16 mouse cellular contexts compared by ENCODE assay signal in the genomic region with DNA sequence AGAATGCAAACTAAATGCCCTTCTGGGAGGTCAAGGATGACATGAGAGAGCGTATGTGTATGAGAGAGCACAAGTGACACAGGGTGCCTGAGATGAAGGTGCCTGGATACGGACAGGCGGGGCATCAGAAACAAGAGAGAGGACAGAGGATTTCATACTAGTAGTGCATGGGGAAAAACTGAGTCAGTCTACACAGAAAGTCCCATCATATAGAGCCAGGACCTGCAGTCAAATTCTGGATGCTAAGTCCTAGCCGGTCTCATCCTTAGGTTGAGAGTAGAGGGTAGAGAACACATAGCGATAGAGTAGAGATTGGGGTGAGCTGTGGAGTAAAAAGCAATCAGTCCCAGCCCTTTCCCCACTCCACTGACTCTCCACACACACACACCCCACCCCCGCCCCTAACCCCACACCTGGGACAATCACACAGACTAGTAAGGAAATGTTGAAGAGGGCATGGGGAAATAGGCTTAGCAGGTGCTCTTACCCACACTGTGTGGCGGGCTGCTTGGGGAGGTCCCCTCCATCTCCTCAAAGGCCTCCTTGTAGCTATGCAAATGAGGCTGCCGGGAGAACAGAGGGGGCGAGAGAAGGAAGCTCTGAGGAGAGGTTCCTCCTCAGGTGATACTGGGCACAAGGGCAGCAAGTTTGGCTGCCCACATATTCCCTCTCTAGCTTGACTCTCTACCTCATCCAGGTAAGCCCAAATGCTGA.
A peak's percentile ranks its signal among the peaks of the same experiment; 100 is the strongest.
DNase-seq lines count a peak whose midpoint lies in the region; ATAC-seq and TF ChIP-seq lines count a peak whose summit lies in the region.
"Had no signal": no experiment of that assay in that cellular context is flagged by ENCODE, and none has a peak within 500 bp of the region (broad histone marks: within the 10 kb centered on the region; RNA-seq: fewer than 3 reads in every experiment).

No protein-coding gene starts in this region.

- peaks cover 4% of the 10 kb centered on the region for H3K4me1 ChIP-seq in lung, postnatal 0 days (ENCODE audit: insufficient read depth, low read depth, low read length)
- peaks cover 34 to 70% of the 10 kb centered on the region in 2 experiments for H3K4me1 ChIP-seq in CH12.LX (ENCODE audit: control insufficient read depth in 1 of 2, insufficient read depth in 2 of 2)
- H3K4me1 ChIP-seq in forebrain, embryonic 15.5 days: no peaks in the 10 kb centered on the region

- no peak for TF ChIP-seq EP300 in lung, postnatal 0 days (IDR thresholded peaks at IDR 0.05)
- TF ChIP-seq EP300 in CH12.LX (IDR thresholded peaks at IDR 0.05; ENCODE audit: low read length): peak; percentile 59

- H3K27ac ChIP-seq in lung, postnatal 0 days (ENCODE audit: low read length): no peak overlapping the region
- H3K27ac ChIP-seq in CH12.LX (ENCODE audit: insufficient read depth, low read depth): 0 out of 2 replicates have a peak overlapping the region, but pooled peaks have one; percentile 6
- H3K27ac ChIP-seq in forebrain, embryonic 15.5 days (replicated peaks): no peak overlapping the region
- H3K27ac ChIP-seq: forebrain, embryonic 12.5 days; hindbrain, embryonic 15.5 days; limb, embryonic 13.5 days; liver, embryonic 15.5 days had no signal

- H3K4me3 ChIP-seq in lung, postnatal 0 days (ENCODE audit: low read depth, low read length): no peak overlapping the region
- no peak overlapping the region for H3K4me3 ChIP-seq in CH12.LX (replicated peaks in 1 of 3; ENCODE audit: low read depth in 2 of 3, low read length in 2 of 3, poor library complexity in 1 of 3)
- H3K4me3 ChIP-seq in forebrain, embryonic 15.5 days: no peak overlapping the region
- H3K4me3 ChIP-seq: forebrain, embryonic 12.5 days; hindbrain, embryonic 15.5 days; limb, embryonic 13.5 days; liver, embryonic 15.5 days; megakaryocyte, embryonic 14.5 days had no signal

- H3K27me3 ChIP-seq in lung, postnatal 0 days (replicated peaks; ENCODE audit: insufficient read depth, low read length): no peaks in the 10 kb centered on the region
- no peaks in the 10 kb centered on the region for H3K27me3 ChIP-seq in CH12.LX (replicated peaks)
- no peaks in the 10 kb centered on the region for H3K27me3 ChIP-seq in splenic B cell, adult 2 months (ENCODE audit: control insufficient read depth, insufficient read depth, low read length, poor library complexity, severe bottlenecking)
- H3K27me3 ChIP-seq in forebrain, embryonic 15.5 days: no peaks in the 10 kb centered on the region
- H3K27me3 ChIP-seq: forebrain, embryonic 12.5 days; hindbrain, embryonic 15.5 days; limb, embryonic 13.5 days; liver, embryonic 15.5 days had no signal

- peaks cover 24% of the 10 kb centered on the region for H3K36me3 ChIP-seq in lung, postnatal 0 days (ENCODE audit: insufficient read depth, low read length)
- H3K36me3 ChIP-seq in CH12.LX (replicated peaks in 1 of 2; ENCODE audit: control insufficient read depth in 1 of 2, insufficient read depth in 1 of 2, low read length in 1 of 2): no peaks in the 10 kb centered on the region
- H3K36me3 ChIP-seq in splenic B cell, adult 2 months (ENCODE audit: control insufficient read depth, insufficient read depth, low read length, poor library complexity, severe bottlenecking): no peaks in the 10 kb centered on the region
- no peaks in the 10 kb centered on the region for H3K36me3 ChIP-seq in forebrain, embryonic 15.5 days
- H3K36me3 ChIP-seq: forebrain, embryonic 12.5 days; hindbrain, embryonic 15.5 days had no signal

- no peak for TF ChIP-seq RAD21 in CH12.LX (IDR thresholded peaks at IDR 0.05; ENCODE audit: low read depth, low read length)

- ATAC-seq in lung, postnatal 0 days: peak; percentile 34
- no peak for ATAC-seq in forebrain, embryonic 15.5 days (replicated peaks)

- 75% methylated on average over 9 of the region's 9 CpGs for WGBS in lung, postnatal 0 days
- 70% methylated on average over 9 of the region's 9 CpGs for WGBS in forebrain, embryonic 15.5 days

- TF ChIP-seq POLR2A in CH12.LX (IDR thresholded peaks at IDR 0.05; ENCODE audit: low read depth, low read length): no peak; the same call in 1 of the 2 replicates

- TF ChIP-seq CTCF in lung, postnatal 0 days (IDR thresholded peaks at IDR 0.05): no peak
- TF ChIP-seq CTCF in CH12.LX (conservative IDR thresholded peaks at IDR 0.05 in 1 of 2, IDR thresholded peaks at IDR 0.05 in 1 of 2; ENCODE audit: low read depth in 2 of 2, low read length in 2 of 2): no peak

- in situ Hi-C loops in CH12.LX (cut with MboI; ENCODE audit: low pct_ligation_motif_present, low pct_unique_long_range_greater_than_20kb, low sequenced_read_pairs): no loop called here

- no peak overlapping the region for H3K9ac ChIP-seq in lung, postnatal 0 days (replicated peaks; ENCODE audit: low read depth)
- no peak overlapping the region for H3K9ac ChIP-seq in CH12.LX (ENCODE audit: insufficient read depth, low read depth)
- H3K9ac ChIP-seq in forebrain, embryonic 15.5 days (replicated peaks): no peak overlapping the region
- H3K9ac ChIP-seq: forebrain, embryonic 12.5 days; hindbrain, embryonic 15.5 days; limb, embryonic 13.5 days; liver, embryonic 15.5 days had no signal

- dilution Hi-C loops in CH12.LX (cut with MboI; ENCODE audit: extremely low pct_ligation_motif_present, extremely low pct_unique_long_range_greater_than_20kb, low sequenced_read_pairs): no loop called here

- no peak overlapping the region for H3K4me2 ChIP-seq in lung, postnatal 0 days (replicated peaks; ENCODE audit: low read depth, low read length)
- peak overlapping the region; percentile 34 for H3K4me2 ChIP-seq in CH12.LX (ENCODE audit: insufficient read depth, low read depth, poor library complexity, severe bottlenecking)
- H3K4me2 ChIP-seq in forebrain, embryonic 15.5 days (replicated peaks): no peak overlapping the region
- H3K4me2 ChIP-seq: forebrain, embryonic 12.5 days; hindbrain, embryonic 15.5 days; limb, embryonic 13.5 days; liver, embryonic 15.5 days had no signal

- peak; percentile 62 for DNase-seq in lung, postnatal 0 days (ENCODE audit: low spot score)
- DNase-seq in lung, postnatal 14 days: no peak
- DNase-seq in CH12.LX (ENCODE audit: extremely low read depth): peak; percentile 90
- DNase-seq in splenic B cell, adult 2 months (ENCODE audit: low read depth, low spot score): peak; percentile 55
- DNase-seq in thymus, postnatal 4 days: peak; percentile 70
- DNase-seq in liver: no peak
- DNase-seq: cerebellum, postnatal 10 days; kidney, adult 18-20 months; kidney, postnatal 36 days; lung, postnatal 10 days had no signal

- H3K9me3 ChIP-seq in lung, postnatal 0 days (ENCODE audit: low read length): no peaks in the 10 kb centered on the region
- H3K9me3 ChIP-seq in CH12.LX (replicated peaks; ENCODE audit: low read length): no peaks in the 10 kb centered on the region
- no peaks in the 10 kb centered on the region for H3K9me3 ChIP-seq in forebrain, embryonic 15.5 days
- H3K9me3 ChIP-seq: forebrain, embryonic 12.5 days; hindbrain, embryonic 15.5 days; limb, embryonic 13.5 days; liver, embryonic 15.5 days; megakaryocyte, embryonic 14.5 days had no signal

- H3K79me2 ChIP-seq in CH12.LX (replicated peaks; ENCODE audit: control insufficient read depth, extremely low read depth, insufficient read depth, poor library complexity, severe bottlenecking): no peaks in the 10 kb centered on the region

TF ChIP-seq in CH12.LX, 34 proteins besides CTCF, POLR2A, EP300 and RAD21:
- TF ChIP-seq CHD2 (IDR thresholded peaks at IDR 0.05; ENCODE audit: low read length) (0 out of 2 replicates have a peak, but pooled peaks have one; percentile 30), GABPA (IDR thresholded peaks at IDR 0.05; ENCODE audit: insufficient replicate concordance, low read depth, low read length) (no peak), SIN3A (IDR thresholded peaks at IDR 0.05; ENCODE audit: low read length) (no peak; the same call in 1 of the 2 replicates), KAT2A (IDR thresholded peaks at IDR 0.05; ENCODE audit: insufficient replicate concordance, low read length) (no peak), MAZ (IDR thresholded peaks at IDR 0.05; ENCODE audit: low read depth, low read length) (no peak), IRF4 (IDR thresholded peaks at IDR 0.05; ENCODE audit: low read depth, low read length) (peak; percentile 54; the same call in 1 of the 2 replicates), MYC (IDR thresholded peaks at IDR 0.05; ENCODE audit: low read depth, low read length) (0 out of 2 replicates have a peak, but pooled peaks have one; percentile 1), JUND (conservative IDR thresholded peaks at IDR 0.05; ENCODE audit: low read depth, low read length) (peak; percentile 86), ZNF384 (IDR thresholded peaks at IDR 0.05; ENCODE audit: low read depth, low read length) (no peak), MXI1 (IDR thresholded peaks at IDR 0.05; ENCODE audit: low read depth, low read length) (peak; percentile 47; the same call in 1 of the 2 replicates), JUN (IDR thresholded peaks at IDR 0.05; ENCODE audit: insufficient read depth, low read depth, low read length) (peak; percentile 76), ETS1 (conservative IDR thresholded peaks at IDR 0.05; ENCODE audit: low read depth, low read length) (peak; percentile 43), USF1 (IDR thresholded peaks at IDR 0.05; ENCODE audit: low read depth, low read length) (no peak), TCF12 (IDR thresholded peaks at IDR 0.05; ENCODE audit: low read depth, low read length) (peak; percentile 84)

Comparison
In these comparisons a context has a peak if more than half of its experiments do, and no peak if none do; other contexts are left out.
1. DNase-seq: peak in lung, postnatal 0 days (single experiment), CH12.LX (single experiment), splenic B cell, adult 2 months (single experiment) and thymus, postnatal 4 days (single experiment); none in lung, postnatal 14 days (single experiment) and liver (single experiment).